Mouse (Mus musculus) stomach, postnatal 0 days (tissue): ENCODE results near the gene Frmd6.

ENCODE experiments used
- CTCF ChIP-seq: IDR thresholded peaks from 2 replicates; pipeline ENCODE4 v1.5.1; 2016; ENCODE audit warnings: antibody characterized with exemption, low read depth, mild to moderate bottlenecking, moderate library complexity
- EP300 ChIP-seq: optimal IDR thresholded peaks from 2 replicates; pipeline ENCODE3; 2016; ENCODE audit warnings: antibody characterized with exemption

DNA sequence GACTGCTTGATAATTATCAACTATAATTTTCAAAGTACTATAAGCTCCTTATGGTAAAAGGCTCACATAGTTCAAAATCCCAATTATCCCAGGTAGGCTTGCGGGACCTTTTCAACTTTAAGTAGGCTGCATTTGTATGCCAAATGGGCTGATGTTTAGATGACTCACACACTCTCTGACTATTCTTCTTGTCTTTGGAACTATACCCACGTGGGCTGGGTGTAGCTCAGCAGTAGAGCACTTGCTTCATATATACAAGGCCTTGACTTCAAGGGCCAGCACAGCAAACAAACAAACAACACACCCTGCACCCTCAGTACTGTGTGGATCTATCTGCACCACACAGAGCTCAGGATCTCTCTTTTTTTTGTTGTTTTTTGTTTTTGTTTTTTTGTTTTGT, 20.3 kb upstream of the Frmd6 start:
- TF ChIP-seq CTCF (no peak), EP300 (no peak)
